Mouse (Mus musculus): Measurements from ENCODE around the gene Gstt2. TPM values are rescaled to one million over a fixed set of nuclear protein-coding genes. Genes with fewer than 3 reads are reported as not detected.
"Not testable (repeated sequence)": the region's sequence is repeated elsewhere in the genome, so short reads cannot be mapped to it uniquely, and the experiment has no call there.

Gstt2 gene
- polyA plus RNA-seq, 1 experiment from 2014 or later, result 11.3 TPM

DNA sequence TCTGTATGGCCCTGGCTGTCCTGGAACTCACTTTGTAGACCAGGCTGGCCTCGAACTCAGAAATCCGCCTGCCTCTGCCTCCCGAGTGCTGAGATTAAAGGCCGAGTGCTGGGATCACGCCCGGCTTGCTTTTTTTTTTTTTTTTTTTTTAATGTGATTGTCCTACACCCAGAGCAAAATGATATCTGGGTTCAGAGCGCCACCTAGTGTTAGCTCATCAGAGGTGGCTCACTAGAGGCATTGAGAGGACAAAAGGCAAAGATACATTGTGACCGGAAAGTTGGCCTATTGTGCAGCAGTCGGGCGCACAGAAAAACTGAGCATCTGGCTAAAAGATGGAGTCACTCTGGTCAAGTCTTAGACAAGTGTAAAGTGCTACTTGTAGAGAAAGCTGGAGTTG lies 16.2 kb upstream of the Gstt2 start:
- ATAC-seq (ENCODE audit: insufficient number of reproducible peaks, low FRiP score, low TSS enrichment, low read depth), result 0 out of 2 replicates have a peak, but pooled peaks have one; percentile 42
- H3K4me3 ChIP-seq, result no peak overlapping the region
- WGBS, result 30% methylated on average over 10 of the region's 10 CpGs

GRCm38 (mm10) chr10:75852539-75853125 lies 15.4 kb upstream of the Gstt2 start:
- Histone ChIP-seq H3K36me3 (peaks cover 7% of the 10 kb centered on the region), H3K27ac (no peak overlapping the region), H3K9me3 (no peaks in the 10 kb centered on the region), H3K9ac (no peak overlapping the region), H3K4me3 (no peak overlapping the region), H3K4me2 (no peak overlapping the region), H3K27me3 (no peaks in the 10 kb centered on the region), H3K4me1 (peaks cover 16% of the 10 kb centered on the region)
- no peak for ATAC-seq (ENCODE audit: insufficient number of reproducible peaks, low FRiP score, low TSS enrichment, low read depth)
- WGBS, result 94% methylated on average over 12 of the region's 12 CpGs

More for the DNA sequence above, 16.2 kb upstream of the Gstt2 start:
- Histone ChIP-seq H3K9me3 (no peaks in the 10 kb centered on the region), H3K27me3 (no peaks in the 10 kb centered on the region), H3K4me2 (no peak overlapping the region), H3K4me1 (peaks cover 24% of the 10 kb centered on the region), H3K9ac (no peak overlapping the region), H3K36me3 (peaks cover 15% of the 10 kb centered on the region), H3K27ac (no peak overlapping the region)

DNA sequence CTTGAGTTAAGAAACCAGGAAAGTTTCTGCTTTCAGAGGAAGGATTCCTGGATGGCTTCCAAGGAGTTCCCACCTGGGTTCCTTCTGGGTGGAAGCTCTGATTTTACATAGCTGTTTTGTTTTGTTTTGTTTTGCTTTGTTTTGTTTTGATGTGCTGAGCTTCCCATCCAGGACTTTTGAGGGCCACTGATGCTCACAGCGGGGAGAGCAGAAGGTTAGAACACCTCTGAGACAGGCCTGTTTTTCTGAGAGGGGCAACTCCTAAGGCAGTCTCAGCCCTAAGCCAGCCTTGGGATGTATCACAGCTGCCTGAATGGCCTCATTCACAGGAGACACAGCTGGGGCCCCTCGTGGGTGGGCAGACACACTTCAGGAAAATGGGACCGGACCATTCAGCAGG lies 14.5 kb upstream of the Gstt2 start:
- H3K27ac ChIP-seq, result no peak overlapping the region
- no peak overlapping the region for H3K4me2 ChIP-seq
- 41% methylated on average over 3 of the region's 3 CpGs for WGBS

GRCm38 (mm10) chr10:75851076-75851475 lies 13.9 kb upstream of the Gstt2 start:
- H3K27me3 ChIP-seq, result no peaks in the 10 kb centered on the region
- WGBS, result 10% methylated on average over 6 of the region's 6 CpGs
- no peak overlapping the region for H3K4me3 ChIP-seq
- no peak overlapping the region for H3K27ac ChIP-seq
- no peaks in the 10 kb centered on the region for H3K9me3 ChIP-seq
- peaks cover 12% of the 10 kb centered on the region for H3K4me1 ChIP-seq
- no peak overlapping the region for H3K9ac ChIP-seq
- no peaks in the 10 kb centered on the region for H3K36me3 ChIP-seq
- ATAC-seq (ENCODE audit: insufficient number of reproducible peaks, low FRiP score, low TSS enrichment, low read depth), result no peak
- no peak overlapping the region for H3K4me2 ChIP-seq

More for the DNA sequence above, 14.5 kb upstream of the Gstt2 start:
- ATAC-seq (ENCODE audit: insufficient number of reproducible peaks, low FRiP score, low TSS enrichment, low read depth), result no peak
- Histone ChIP-seq H3K9me3 (no peaks in the 10 kb centered on the region), H3K4me3 (no peak overlapping the region), H3K4me1 (peaks cover 12% of the 10 kb centered on the region), H3K36me3 (no peaks in the 10 kb centered on the region), H3K27me3 (no peaks in the 10 kb centered on the region), H3K9ac (no peak overlapping the region)

GRCm38 (mm10) chr10:75848382-75848781 lies 11.2 kb upstream of the Gstt2 start:
- H3K4me2 ChIP-seq, result no peak overlapping the region
- H3K27me3 ChIP-seq, result no peaks in the 10 kb centered on the region
- no peak for ATAC-seq (ENCODE audit: insufficient number of reproducible peaks, low FRiP score, low TSS enrichment, low read depth)
- H3K36me3 ChIP-seq, result no peaks in the 10 kb centered on the region
- peaks cover 12% of the 10 kb centered on the region for H3K4me1 ChIP-seq
- no peak overlapping the region for H3K9ac ChIP-seq
- H3K27ac ChIP-seq, result no peak overlapping the region
- no peaks in the 10 kb centered on the region for H3K9me3 ChIP-seq
- no peak overlapping the region for H3K4me3 ChIP-seq
- 17% methylated on average over 3 of the region's 3 CpGs for WGBS

GRCm38 (mm10) chr10:75845306-75845930 lies 8.2 kb upstream of the Gstt2 start:
- Histone ChIP-seq H3K9me3 (no peaks in the 10 kb centered on the region), H3K9ac (no peak overlapping the region), H3K4me2 (no peak overlapping the region), H3K36me3 (no peaks in the 10 kb centered on the region), H3K27me3 (no peaks in the 10 kb centered on the region), H3K4me3 (no peak overlapping the region), H3K27ac (no peak overlapping the region), H3K4me1 (no peaks in the 10 kb centered on the region)
- ATAC-seq (ENCODE audit: insufficient number of reproducible peaks, low FRiP score, low TSS enrichment, low read depth), result no peak
- 77% methylated on average over 6 of the region's 6 CpGs for WGBS

GRCm38 (mm10) chr10:75844800-75845199 lies 7.6 kb upstream of the Gstt2 start:
- no peak overlapping the region for H3K9ac ChIP-seq
- no peak overlapping the region for H3K4me3 ChIP-seq
- H3K4me1 ChIP-seq, result no peaks in the 10 kb centered on the region
- no peaks in the 10 kb centered on the region for H3K9me3 ChIP-seq
- no peak overlapping the region for H3K27ac ChIP-seq
- WGBS, result 49% methylated on average over 1 of the region's 1 CpGs
- no peak for ATAC-seq (ENCODE audit: insufficient number of reproducible peaks, low FRiP score, low TSS enrichment, low read depth)
- no peaks in the 10 kb centered on the region for H3K27me3 ChIP-seq
- no peak overlapping the region for H3K4me2 ChIP-seq
- no peaks in the 10 kb centered on the region for H3K36me3 ChIP-seq

DNA sequence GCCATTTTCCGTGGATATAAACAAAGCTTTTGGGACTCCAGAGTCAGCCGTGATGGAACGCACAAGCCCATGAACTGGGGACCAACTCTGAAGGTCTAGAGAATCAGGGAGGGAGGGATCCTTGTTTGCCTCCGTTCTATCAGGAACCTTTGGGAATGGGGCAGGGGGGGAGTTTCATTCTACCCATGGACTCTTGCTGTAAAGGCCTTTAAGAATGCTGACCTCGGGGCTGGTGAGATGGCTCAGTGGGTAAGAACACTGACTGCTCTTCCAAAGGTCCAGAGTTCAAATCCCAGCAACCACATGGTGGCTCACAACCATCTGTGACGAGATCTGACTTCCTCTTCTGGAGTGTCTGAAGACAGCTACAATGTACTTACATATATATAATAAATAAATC lies 6.7 kb upstream of the Gstt2 start:
- not testable (repeated sequence) for H3K27me3 ChIP-seq

DNA sequence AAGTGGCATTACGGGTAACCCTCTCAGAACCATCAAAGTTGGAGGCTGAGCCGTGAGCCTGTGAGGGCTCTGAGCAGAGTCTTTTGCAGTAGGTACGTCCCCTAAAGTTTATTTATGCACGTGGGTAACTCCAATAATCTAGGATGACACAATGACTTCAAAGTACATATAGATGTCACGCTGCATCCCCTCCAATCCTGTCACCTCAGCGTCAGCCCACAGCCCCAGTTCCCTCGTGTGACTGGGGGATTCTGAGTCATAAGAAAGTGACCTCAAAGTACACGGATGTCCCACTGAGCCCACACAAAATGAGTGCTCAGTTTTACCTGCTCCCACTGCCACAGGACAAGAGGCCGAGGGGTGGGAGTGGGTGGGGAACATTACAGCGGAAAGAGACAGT lies 1.9 kb upstream of the Gstt2 start:
- 88% methylated on average over 10 of the region's 10 CpGs for WGBS
- H3K9ac ChIP-seq, result no peak overlapping the region
- H3K9me3 ChIP-seq, result no peaks in the 10 kb centered on the region
- H3K4me2 ChIP-seq, result no peak overlapping the region
- peaks cover 41% of the 10 kb centered on the region for H3K4me1 ChIP-seq
- no peak overlapping the region for H3K27ac ChIP-seq
- no peak overlapping the region for H3K4me3 ChIP-seq
- ATAC-seq (ENCODE audit: insufficient number of reproducible peaks, low FRiP score, low TSS enrichment, low read depth), result no peak
- no peaks in the 10 kb centered on the region for H3K36me3 ChIP-seq
- H3K27me3 ChIP-seq, result 0 out of 2 replicates have a peak, but pooled peaks cover 6% of the 10 kb centered on the region

More for the DNA sequence above, 6.7 kb upstream of the Gstt2 start:
- not testable (repeated sequence) for H3K4me3 ChIP-seq; H3K9me3 ChIP-seq; H3K4me1 ChIP-seq; H3K4me2 ChIP-seq; H3K9ac ChIP-seq; H3K36me3 ChIP-seq; H3K27ac ChIP-seq; ATAC-seq (ENCODE audit: insufficient number of reproducible peaks, low FRiP score, low TSS enrichment, low read depth)
- 78% methylated on average over 6 of the region's 6 CpGs for WGBS

- Histone ChIP-seq H3K4me2 (peak overlapping the region; percentile 75), H3K9ac (no peak overlapping the region), H3K27ac (no peak overlapping the region; the same call in 1 of the 2 replicates), H3K27me3 (0 out of 2 replicates have a peak, but pooled peaks cover 8% of the 10 kb centered on the region), H3K36me3 (no peaks in the 10 kb centered on the region), H3K4me1 (peaks cover 49% of the 10 kb centered on the region), H3K9me3 (no peaks in the 10 kb centered on the region), H3K4me3 (peak overlapping the region; percentile 46)
- ATAC-seq (ENCODE audit: insufficient number of reproducible peaks, low FRiP score, low TSS enrichment, low read depth), result no peak
- WGBS, result 21% methylated on average over 9 of the region's 10 CpGs
Observed at GRCm38 (mm10) chr10:75835761-75836531, 1.3 kb downstream of the Gstt2 start.

DNA sequence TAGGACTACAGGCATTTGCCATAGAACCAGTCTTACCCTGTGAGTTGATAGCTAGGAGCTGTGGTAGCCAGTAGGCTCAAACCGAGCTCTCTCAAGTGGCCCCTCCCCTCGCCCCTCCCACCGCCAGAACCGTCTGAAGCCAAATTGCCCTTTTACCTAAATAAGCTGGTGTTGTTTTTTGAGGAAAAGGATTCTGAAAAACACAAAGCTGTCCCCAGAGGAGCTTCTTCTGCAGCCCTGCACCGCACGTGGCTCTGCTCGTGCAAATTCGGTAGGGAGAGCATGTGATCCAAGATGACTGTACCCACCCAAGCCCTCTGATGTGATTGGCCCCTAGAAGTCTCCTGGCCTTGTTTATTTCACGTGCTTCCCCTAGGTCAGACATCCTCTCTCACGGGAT lies 1.9 kb downstream of the Gstt2 start:
- Histone ChIP-seq H3K9me3 (no peaks in the 10 kb centered on the region), H3K9ac (0 out of 2 replicates have a peak overlapping the region, but pooled peaks have one; percentile 2), H3K27ac (no peak overlapping the region), H3K4me1 (peaks cover 49% of the 10 kb centered on the region), H3K4me2 (peak overlapping the region; percentile 72), H3K27me3 (0 out of 2 replicates have a peak, but pooled peaks cover 8% of the 10 kb centered on the region), H3K4me3 (peak overlapping the region; percentile 46), H3K36me3 (no peaks in the 10 kb centered on the region)
- no peak for ATAC-seq (ENCODE audit: insufficient number of reproducible peaks, low FRiP score, low TSS enrichment, low read depth)
- 2% methylated on average over 10 of the region's 10 CpGs for WGBS

DNA sequence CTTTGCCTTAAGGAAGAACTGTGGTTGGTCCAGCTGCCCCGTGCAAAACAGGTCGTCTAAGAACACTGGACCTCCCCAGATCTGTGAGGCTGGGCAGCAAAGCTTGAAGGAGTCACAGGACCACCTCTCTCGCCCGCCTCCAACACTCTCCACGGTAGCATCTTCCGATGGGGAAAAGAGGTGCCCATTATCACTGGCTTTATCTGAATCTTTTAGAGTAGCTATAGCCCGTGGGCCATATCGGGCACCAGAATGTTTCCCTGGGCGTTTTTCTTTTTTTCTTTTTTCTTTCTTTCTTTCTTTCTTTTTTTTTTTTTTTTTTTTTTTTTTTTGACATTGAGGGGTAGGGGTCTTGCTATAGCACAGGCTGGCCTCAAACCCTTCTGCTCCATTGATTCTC lies 2.5 kb downstream of the Gstt2 start:
- Histone ChIP-seq H3K36me3 (no peaks in the 10 kb centered on the region), H3K4me1 (peaks cover 49% of the 10 kb centered on the region), H3K9ac (peak overlapping the region; percentile 28; the same call in 1 of the 2 replicates), H3K9me3 (no peaks in the 10 kb centered on the region), H3K4me2 (peak overlapping the region; percentile 72), H3K27ac (no peak overlapping the region; the same call in 1 of the 2 replicates), H3K4me3 (peak overlapping the region; percentile 46), H3K27me3 (0 out of 2 replicates have a peak, but pooled peaks cover 8% of the 10 kb centered on the region)
- no peak for ATAC-seq (ENCODE audit: insufficient number of reproducible peaks, low FRiP score, low TSS enrichment, low read depth)
- 10% methylated on average over 9 of the region's 9 CpGs for WGBS

Data from limb, embryonic 15.5 days (tissue).